Mouse (Mus musculus): ENCODE data around the gene Loxl4.

- TF ChIP-seq POLR2A (IDR thresholded peaks at IDR 0.05; ENCODE audit: low read depth, low read length) (no peak), JUN (IDR thresholded peaks at IDR 0.05; ENCODE audit: insufficient read depth, low read depth, low read length) (no peak), ZC3H11A (IDR thresholded peaks at IDR 0.05; ENCODE audit: low read depth, low read length) (no peak), CTCF (conservative IDR thresholded peaks at IDR 0.05 in 1 of 2, IDR thresholded peaks at IDR 0.05 in 1 of 2; ENCODE audit: low read depth in 2 of 2, low read length in 2 of 2) (no peak), ELF1 (IDR thresholded peaks at IDR 0.05; ENCODE audit: low read depth, low read length) (no peak), USF2 (conservative IDR thresholded peaks at IDR 0.05; ENCODE audit: low read depth, low read length) (no peak), RAD21 (IDR thresholded peaks at IDR 0.05; ENCODE audit: low read depth, low read length) (no peak), CHD2 (IDR thresholded peaks at IDR 0.05; ENCODE audit: low read length) (no peak)
Measured at GRCm38 (mm10) chr19:42561991-42562390, 50.6 kb downstream of the Loxl4 start.
